Mouse (Mus musculus): ENCODE measurements around the gene Cdh1.

Cdh1 gene

DNA sequence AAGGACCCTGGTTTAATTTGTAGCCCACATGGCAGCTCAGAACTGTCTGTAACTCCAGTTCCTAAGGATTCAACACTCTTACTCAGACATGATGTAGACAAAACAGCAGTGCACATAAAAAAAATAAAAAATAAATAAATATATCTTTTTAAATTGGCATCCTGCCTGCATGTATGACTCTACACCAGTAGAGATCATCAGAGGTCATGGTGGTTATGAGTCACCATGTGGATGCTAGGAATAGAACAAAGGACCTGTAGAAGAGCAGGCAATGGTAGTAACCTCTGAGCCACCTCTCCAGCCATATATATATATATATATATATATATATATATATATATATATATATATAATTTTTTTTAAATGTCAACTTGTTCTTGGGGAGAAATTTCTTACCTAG, 52.9 kb downstream of the Cdh1 start:
- DNase-seq (ENCODE audit: low read depth, low spot score) = no peak

DNA sequence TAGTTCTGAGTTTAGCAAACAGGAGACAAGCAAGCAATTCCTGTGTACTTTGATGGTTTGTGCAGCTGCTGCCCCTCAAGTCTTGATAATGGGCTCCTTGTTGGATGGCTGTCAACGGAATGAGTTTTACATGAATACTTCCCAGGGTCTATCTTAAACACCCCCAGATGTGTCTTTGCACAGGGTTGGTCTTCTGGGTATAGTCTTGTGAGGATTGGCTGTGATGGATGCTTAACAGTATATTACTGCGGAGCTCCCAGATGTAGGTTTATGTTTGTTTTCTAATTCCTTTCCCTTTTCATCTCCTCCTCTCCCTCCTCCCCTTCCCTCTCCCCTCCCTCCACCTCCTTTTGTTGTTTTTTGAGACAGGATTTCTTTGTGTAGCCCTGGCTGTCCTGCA, 69.6 kb downstream of the Cdh1 start:
- DNase-seq (ENCODE audit: low read depth, low spot score) = no peak

DNA sequence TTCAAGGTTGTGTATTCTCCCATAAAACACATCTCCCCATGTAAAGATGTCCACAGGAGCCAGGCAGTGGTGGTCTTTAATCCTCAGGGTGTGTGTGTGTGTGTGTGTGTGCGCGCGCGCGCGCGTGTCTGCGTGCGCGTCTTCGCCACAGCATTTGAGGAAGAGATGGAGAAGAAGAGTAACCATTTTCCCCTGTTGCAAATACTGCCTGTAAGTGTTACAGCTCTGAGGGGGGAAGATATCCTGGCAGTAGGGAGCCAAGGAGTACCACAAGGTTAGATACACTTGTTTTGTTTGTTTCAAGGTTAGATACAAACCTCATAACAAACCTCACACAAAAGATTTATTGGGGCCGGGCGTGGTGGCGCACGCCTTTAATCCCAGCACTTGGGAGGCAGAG, 71.2 kb downstream of the Cdh1 start:
- DNase-seq (ENCODE audit: low read depth, low spot score) = peak; percentile 47

DNA sequence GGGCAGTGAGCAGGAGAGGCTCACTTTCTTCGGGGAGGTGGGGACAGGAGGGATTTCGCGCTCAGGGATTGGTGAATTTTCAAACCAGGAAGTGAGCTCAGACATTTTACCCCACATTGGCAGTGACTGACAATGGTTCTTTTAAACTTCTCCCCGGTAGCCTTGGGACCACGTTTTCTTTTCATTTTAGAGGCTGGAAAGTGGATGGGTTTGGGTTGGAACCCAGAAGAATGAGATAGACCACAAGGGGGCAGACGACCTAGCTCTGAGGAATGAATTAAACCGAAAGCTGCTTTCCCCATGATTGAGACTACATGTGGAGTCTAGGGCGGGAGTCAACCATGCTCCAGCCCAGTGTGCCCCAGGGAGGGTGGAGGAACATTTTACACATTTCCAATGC, 71.7 kb downstream of the Cdh1 start:
- peak; percentile 91 for DNase-seq (ENCODE audit: low read depth, low spot score)

DNA sequence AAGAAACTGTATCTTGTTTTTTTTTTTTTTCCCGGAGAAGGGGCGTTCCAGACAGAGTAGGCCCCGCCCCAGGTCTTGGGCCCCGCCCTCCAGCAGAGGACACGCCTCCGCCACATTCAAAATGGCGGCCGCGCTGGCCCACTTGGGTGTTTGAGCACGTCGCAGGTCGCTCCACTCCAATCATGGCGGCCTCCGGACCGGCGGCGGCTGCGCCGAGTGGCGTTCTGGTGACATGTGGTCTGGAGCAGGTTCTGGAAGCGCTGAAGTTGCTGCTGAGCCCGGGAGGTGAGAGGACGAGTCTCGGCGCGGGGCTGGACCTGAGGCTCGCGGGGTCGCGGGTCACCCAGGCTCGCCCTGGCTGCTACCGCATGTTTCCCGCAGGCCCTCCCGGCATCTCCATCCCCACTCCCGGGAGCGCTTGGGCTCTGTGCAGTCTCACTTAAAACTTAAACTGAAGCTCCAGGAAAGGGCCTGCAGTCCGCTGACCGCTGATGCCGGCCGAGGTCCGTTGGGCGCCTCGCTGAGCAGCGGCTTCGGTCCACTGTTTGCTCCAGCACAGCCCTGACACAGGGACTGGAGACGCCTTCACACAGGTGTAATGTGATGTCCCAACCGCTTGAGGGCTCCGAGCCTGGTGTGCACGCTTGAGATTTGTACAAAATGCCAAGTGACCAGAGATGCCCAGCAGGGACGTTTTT, 80.0 kb downstream of the Cdh1 start, which contains the start of gene Tango6:
Tango6 (plus strand) TSS at position 98 of the 698 bp plus-strand sequence.
- peak; percentile 92 for DNase-seq (ENCODE audit: low read depth, low spot score)

DNA sequence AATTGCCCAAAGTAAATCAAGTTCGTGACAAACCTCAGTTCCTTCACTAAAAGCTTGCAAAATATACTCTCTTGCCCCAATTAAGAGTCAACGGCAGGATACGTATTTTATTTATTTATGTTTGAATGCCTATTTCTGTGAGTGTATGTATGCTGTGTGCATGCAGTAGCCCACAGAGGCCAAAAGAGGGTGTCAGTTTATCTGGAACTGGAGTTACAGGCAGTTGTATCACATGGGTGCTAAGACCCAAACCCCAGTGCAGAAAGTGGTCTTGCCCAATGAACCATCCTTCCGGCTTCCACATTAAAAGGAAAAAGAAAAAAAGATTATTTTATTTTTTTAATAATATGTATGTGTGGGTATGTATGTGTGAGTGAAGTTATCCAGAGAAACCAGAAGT, 81.2 kb downstream of the Cdh1 start:
- DNase-seq (ENCODE audit: low read depth, low spot score) = peak; percentile 49

DNA sequence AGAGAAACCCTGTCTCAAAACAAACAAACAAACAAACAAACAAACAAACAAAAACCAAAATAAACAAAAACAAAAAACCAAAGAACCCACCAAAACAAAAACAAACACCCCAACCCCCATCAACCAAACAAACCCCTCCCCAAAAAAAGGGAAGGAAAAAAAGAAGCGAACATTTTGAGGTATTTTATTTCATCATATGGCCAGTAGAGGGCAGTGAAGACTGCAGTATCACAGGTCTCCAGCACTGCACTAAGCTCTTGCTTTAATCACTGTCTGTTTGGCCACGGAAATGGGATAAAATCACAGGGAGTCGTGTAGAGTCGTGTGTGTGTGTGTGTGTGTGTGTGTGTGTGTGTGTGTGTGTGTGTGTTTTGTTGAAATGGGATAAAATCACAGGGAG, 84.3 kb downstream of the Cdh1 start:
- peak; percentile 67 for DNase-seq (ENCODE audit: low read depth, low spot score)

DNA sequence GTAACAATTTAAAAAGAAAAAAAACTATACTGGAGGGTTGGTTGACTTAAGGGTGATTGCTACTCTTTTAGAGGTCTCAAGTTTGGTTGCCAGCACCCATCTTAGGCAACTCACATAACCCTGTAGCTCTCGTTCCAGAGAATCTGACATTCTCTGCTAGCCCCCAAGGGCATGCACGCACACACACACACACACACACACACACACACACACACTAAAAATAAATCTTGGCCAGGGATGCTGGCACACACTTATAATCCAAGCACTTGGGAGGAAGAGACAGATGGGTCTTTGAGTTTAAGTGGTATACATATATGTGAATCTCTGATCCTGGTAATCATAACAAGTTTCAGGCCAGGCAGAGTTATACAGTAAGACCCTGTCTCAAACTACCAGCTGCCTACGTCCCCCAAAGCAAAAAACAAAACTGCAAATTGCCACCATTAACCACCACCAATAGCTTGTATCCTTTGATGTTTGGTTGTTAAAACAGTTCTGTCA, 94.6 kb downstream of the Cdh1 start:
- no peak for DNase-seq (ENCODE audit: low read depth, low spot score)

DNA sequence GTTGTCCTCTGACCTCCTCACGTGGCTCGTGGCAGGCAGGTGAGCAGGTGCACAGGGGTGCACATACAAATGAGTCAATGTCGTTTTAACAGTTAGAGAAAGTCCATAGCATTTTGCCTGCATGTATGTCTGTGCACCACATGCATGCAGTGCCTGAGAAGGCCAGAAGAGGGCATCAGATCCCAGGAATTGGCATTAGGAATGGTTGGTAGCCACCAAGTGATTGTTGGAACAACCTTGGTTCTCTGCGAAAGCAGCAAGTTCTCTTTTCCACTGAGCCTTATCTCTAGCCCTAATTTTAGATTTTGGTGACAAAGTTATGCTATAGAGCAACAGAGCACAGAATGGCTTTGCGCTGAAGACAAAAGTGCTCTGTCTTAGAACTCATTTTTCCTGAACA, 96.4 kb downstream of the Cdh1 start:
- peak; percentile 79 for DNase-seq (ENCODE audit: low read depth, low spot score)

DNA sequence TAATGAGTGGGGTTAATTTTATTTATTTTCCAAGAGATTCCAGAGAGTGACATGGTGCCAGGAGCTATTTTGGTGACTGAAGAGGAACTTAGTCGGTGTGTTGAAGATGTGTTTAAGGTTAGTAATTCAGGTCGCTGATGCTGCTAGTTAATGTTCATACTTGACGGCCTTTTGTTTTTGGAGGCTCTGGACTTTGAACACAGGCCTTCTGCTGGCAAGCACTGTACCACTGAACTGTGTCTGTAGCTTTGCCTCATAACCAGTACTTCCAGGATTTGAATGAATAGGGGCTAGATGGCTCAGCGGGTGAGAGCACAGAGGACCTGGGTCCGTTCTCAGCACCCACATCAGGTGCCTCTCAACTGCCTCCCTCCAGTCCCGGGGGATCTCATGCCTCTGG, 97.0 kb downstream of the Cdh1 start:
- no peak for DNase-seq (ENCODE audit: low read depth, low spot score)

DNA sequence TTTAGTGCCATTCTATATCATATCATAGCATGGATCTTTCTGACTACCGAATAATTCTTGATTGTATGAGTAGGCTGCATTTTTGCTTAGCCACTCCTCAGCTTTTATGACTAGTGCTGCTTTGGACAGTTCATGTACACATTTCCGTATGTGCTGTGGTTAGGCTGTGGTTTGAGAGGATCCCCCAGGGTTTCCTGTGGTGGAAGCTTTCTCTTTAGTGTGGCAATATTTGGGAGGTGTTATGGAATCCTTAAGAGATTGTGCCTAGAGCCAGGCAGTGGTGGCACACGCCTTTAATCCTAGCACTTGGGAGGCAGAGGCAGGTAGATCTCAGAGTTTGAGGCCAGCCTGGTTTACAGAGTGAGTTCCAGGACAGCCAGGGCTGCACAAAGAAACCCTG, 98.2 kb downstream of the Cdh1 start:
- no peak for DNase-seq (ENCODE audit: low read depth, low spot score)

DNA sequence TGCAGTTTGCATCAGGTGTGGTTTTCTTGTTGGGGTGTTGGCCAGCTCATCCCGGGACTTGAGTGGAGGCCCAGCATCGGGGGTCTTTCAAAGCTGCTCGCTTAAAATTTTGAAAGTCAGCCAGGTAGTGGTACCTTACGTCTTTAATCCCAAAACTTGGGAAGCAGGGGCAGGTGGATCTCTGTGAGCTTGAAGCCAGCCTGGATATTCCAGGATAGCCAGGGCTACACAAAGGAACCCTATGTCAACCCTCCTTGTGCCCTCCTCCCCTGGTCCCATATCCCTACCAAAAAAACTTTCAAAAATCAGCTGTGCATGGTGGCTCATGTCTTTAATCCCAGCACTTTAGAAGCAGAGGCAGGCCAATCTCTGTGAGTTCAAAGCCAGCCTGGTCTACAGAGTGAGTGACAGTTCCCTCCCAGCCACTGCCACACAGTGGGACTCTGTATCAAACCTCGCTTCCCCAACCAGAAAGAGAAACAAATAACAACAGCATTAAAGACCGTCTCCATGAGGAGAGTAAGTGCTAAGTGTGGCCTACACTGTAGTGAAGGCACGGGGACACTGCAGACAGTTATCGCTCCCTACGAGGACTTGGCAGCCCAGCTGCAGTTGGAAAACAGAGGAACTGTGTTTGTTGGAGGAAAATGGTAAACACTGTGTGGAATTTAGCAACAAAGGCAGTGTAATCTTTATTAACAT, 101.2 kb downstream of the Cdh1 start:
- DNase-seq (ENCODE audit: low read depth, low spot score) = no peak

DNA sequence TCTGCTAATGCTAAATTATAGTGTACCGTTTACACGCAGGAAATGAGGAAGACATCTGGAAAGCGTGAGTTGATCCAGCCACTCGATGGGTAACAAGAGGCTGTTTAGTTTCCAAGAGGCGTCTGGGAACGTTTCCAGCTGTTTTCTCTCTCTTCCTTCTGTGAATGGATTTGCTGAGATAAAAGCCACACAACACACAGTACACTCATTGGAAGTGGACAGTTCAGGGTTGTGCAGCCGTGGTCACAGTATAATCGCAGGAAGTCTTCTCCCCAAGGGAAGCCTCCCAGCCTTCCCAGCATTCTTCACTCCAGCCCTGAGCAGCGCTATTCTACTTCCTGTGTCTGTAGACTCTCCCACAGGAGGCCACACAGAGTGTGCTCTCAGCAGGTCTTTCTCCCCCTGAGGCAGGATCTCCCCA, 101.8 kb downstream of the Cdh1 start:
- peak; percentile 24 for DNase-seq (ENCODE audit: low read depth, low spot score)

DNA sequence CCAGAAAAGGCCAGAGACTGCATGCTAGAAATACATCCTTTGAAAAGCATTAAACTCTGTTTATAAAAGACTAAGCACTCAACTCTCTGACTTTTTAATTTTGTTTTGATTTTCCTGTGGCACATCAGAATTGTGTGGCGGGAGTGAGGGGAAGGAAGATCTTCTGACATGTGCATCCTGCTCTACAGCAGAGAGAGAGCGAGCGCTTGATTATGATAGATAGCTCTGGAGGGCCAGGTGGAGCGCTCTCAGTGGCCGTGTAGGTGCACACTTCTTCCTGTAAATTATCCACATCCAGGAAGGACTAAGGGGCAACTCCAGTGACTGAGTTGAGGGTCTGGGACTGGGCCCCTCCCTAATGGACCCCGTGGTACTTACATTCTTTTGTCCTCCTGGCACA, 103.0 kb downstream of the Cdh1 start:
- DNase-seq (ENCODE audit: low read depth, low spot score) = no peak

DNA sequence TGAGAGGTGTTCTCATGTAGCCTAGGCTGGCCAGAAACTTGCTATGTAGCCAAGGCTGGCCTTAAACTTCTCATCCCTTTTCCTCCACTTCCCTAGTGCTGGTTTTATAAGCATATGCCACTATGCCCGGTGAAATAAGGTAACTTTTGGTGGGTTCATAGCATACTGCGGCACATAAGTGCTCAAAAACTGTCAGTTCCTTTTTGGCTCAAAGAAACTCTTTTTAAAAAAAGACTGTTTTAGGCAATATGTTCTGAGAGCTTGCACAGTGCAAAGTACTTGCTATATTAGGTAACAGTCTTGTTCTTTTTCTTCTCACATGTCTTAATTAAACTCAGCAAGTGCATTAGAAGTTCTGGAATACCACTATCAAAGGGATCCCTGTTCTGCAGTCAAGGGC, 106.9 kb downstream of the Cdh1 start:
- no peak for DNase-seq (ENCODE audit: low read depth, low spot score)

DNA sequence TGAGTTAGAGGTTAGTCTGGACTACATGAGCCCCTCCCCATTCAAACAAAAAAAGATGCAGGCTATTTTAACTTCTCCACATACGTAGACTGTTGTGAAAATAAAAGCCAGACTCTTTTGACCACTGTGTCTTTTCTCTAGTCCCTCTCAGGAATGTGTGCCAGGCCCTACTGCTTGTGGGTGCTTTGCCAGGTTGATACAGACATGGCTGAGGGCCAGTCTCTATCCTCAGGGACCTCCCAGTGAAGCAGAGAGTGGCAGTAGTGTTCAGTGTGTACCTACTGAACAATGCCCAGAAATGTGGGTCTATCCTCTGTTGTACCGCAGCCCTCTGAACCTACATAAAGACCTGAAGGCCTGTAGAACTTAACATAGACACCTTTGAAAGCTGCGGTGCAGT, 109.3 kb downstream of the Cdh1 start:
- DNase-seq (ENCODE audit: low read depth, low spot score) = no peak

DNA sequence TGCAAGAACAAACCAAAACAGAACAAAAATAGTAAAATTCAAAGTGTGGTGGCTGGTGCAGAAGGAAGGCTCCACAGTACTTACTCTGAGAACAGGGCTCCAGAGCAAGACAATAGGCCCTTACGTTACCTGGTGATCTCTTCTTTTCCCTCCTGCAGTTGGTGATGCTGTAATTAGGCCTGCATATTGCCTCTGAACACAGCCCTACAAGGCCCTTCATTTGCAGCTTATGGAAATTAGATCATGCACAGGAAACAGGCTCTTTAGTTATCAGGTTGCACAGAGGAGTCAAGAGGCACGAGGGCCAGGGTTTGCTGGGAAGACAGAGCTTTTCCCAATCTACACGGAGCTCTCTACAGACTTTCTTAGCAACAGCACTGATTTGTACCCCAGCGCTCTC, 111.1 kb downstream of the Cdh1 start:
- DNase-seq (ENCODE audit: low read depth, low spot score) = no peak

DNA sequence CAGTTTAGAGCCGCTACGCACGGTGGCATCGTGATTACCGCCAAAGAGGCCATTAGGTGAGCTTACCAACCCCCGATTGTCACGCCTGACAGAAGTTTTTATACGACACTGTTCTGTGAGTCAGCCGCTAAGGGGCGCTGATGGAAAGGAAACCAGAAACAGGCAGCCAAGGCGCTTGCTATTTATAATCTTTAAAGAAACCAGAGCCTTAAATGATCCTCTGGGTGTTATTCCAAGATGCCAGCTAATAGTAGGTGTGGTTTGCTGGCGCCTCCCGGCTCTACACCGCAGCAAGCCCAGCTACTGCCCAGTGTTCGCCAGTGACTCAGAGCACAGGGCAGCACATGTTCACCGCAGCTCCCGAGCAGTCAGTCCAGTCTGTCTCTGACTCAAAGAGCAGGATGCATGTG, 114.9 kb downstream of the Cdh1 start:
- peak; percentile 75 for DNase-seq (ENCODE audit: low read depth, low spot score)
